Mouse (Mus musculus): ENCODE results near the gene Hist1h1a. TPM values are rescaled to one million over a fixed set of nuclear protein-coding genes. Genes with fewer than 3 reads are reported as not detected.
"Not testable (repeated sequence)": the region's sequence is repeated elsewhere in the genome, so short reads cannot be mapped to it uniquely, and the experiment has no call there.

Hist1h1a gene
- polyA plus RNA-seq, 1 experiment, result not detected

GRCm38 (mm10) chr13:23740910-23741309, 22.6 kb upstream of the Hist1h1a start:
- 70% methylated on average over 5 of the region's 5 CpGs for WGBS
- Histone ChIP-seq H3K27ac (ENCODE audit: insufficient read depth, low read depth, low read length) (no peak overlapping the region), H3K4me1 (ENCODE audit: control insufficient read depth, insufficient read depth, low read length) (peaks cover 5% of the 10 kb centered on the region), H3K4me3 (ENCODE audit: insufficient read depth, low read depth, low read length) (no peak overlapping the region)
- TF ChIP-seq CTCF (IDR thresholded peaks at IDR 0.05; ENCODE audit: insufficient read depth, low read depth, low read length), result no peak
- TF ChIP-seq POLR2A (IDR thresholded peaks at IDR 0.05; ENCODE audit: insufficient read depth, low read depth, low read length), result no peak

- Histone ChIP-seq H3K4me1 (ENCODE audit: control insufficient read depth, insufficient read depth, low read length) (peaks cover 8% of the 10 kb centered on the region), H3K4me3 (ENCODE audit: insufficient read depth, low read depth, low read length) (no peak overlapping the region), H3K27ac (ENCODE audit: insufficient read depth, low read depth, low read length) (no peak overlapping the region)
- no peak for TF ChIP-seq CTCF (IDR thresholded peaks at IDR 0.05; ENCODE audit: insufficient read depth, low read depth, low read length)
- no peak for TF ChIP-seq POLR2A (IDR thresholded peaks at IDR 0.05; ENCODE audit: insufficient read depth, low read depth, low read length)
Observed at GRCm38 (mm10) chr13:23742007-23742406, 21.5 kb upstream of the Hist1h1a start.

- 82% methylated on average over 5 of the region's 5 CpGs for WGBS
- H3K27ac ChIP-seq (ENCODE audit: insufficient read depth, low read depth, low read length), result no peak overlapping the region
- TF ChIP-seq POLR2A (IDR thresholded peaks at IDR 0.05; ENCODE audit: insufficient read depth, low read depth, low read length), result no peak
- no peak for TF ChIP-seq CTCF (IDR thresholded peaks at IDR 0.05; ENCODE audit: insufficient read depth, low read depth, low read length)
Observed at GRCm38 (mm10) chr13:23743215-23743614, 20.3 kb upstream of the Hist1h1a start.

DNA sequence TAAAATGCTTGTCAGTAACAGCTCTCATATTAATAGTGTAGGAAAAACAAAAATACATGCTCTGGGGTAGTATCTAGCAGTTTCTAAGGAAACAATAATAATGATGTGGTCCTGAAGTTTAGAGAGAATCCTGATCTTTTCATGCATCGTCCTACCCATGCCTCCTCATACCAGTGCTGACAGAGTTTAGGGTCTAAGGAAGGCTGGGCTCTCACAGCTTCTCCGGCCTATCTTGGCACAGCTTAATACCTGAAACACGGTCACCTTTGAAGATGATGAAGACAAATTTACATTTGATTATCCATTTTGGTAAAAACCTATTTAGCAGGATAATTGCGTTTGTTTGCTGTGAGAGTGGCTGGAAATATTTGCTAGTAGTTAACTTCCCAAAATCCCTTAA, 19.5 kb upstream of the Hist1h1a start:
- 29% methylated on average over 4 of the region's 4 CpGs for WGBS
- H3K4me3 ChIP-seq (ENCODE audit: insufficient read depth, low read depth, low read length), result no peak overlapping the region
- TF ChIP-seq POLR2A (IDR thresholded peaks at IDR 0.05; ENCODE audit: insufficient read depth, low read depth, low read length), result no peak
- no peak for TF ChIP-seq CTCF (IDR thresholded peaks at IDR 0.05; ENCODE audit: insufficient read depth, low read depth, low read length)
- peaks cover 9% of the 10 kb centered on the region for H3K4me1 ChIP-seq (ENCODE audit: control insufficient read depth, insufficient read depth, low read length)
- H3K27ac ChIP-seq (ENCODE audit: insufficient read depth, low read depth, low read length), result no peak overlapping the region

More at GRCm38 (mm10) chr13:23743215-23743614, 20.3 kb upstream of the Hist1h1a start:
- peaks cover 9% of the 10 kb centered on the region for H3K4me1 ChIP-seq (ENCODE audit: control insufficient read depth, insufficient read depth, low read length)
- no peak overlapping the region for H3K4me3 ChIP-seq (ENCODE audit: insufficient read depth, low read depth, low read length)

DNA sequence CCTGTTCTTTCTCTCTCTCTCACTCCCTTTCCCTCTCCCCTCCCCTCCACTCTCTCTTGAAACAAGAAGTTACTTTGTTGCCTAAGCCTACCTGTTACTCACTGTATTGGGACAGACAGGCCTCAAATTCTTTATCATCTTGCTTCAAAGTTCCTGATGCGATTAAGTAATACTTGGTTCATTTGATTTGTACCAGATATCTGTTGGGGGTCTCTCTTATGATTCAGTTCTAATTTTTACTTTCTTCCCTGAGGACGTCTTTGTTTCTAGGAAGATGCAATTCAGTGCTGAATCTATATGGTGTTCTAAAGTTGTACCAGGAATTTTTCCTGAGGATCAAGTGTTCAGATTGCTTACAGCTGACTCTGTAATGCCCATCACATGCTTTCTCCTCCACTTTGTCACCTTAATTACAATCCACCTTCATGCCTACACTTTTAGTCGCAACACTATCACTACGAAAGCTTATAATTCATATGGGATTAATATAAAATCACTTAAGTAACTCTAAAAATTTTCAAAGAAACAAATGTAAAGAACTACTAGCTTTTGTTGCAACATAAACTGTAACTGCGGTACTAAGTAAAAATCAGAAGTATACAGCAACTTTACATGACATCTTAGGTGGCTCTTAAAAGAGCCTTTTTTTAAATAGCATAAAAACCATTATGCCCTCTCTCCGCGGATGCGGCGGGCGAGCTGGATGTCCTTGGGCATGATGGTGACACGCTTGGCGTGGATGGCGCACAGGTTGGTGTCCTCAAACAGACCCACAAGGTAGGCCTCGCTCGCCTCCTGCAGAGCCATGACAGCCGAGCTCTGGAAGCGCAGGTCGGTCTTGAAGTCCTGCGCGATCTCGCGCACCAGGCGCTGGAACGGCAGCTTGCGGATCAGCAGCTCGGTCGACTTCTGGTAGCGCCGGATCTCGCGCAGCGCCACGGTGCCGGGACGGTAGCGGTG, 18.8 kb upstream of the Hist1h1a start:
- Histone ChIP-seq H3K4me3 (ENCODE audit: insufficient read depth, low read depth, low read length) (no peak overlapping the region; the same call in 1 of the 2 replicates), H3K27ac (ENCODE audit: insufficient read depth, low read depth, low read length) (no peak overlapping the region), H3K4me1 (ENCODE audit: control insufficient read depth, insufficient read depth, low read length) (peaks cover 9% of the 10 kb centered on the region)
- no peak for TF ChIP-seq CTCF (IDR thresholded peaks at IDR 0.05; ENCODE audit: insufficient read depth, low read depth, low read length)
- TF ChIP-seq POLR2A (IDR thresholded peaks at IDR 0.05; ENCODE audit: insufficient read depth, low read depth, low read length), result no peak
- WGBS, result 6% methylated on average over 19 of the region's 36 CpGs

- H3K4me1 ChIP-seq (ENCODE audit: control insufficient read depth, insufficient read depth, low read length), result peaks cover 9% of the 10 kb centered on the region
- H3K27ac ChIP-seq (ENCODE audit: insufficient read depth, low read depth, low read length), result peak within 1 kb of the TSS; percentile 99
- under 1% methylated on average over 28 of the region's 28 CpGs for WGBS
- no peak for TF ChIP-seq POLR2A (IDR thresholded peaks at IDR 0.05; ENCODE audit: insufficient read depth, low read depth, low read length)
- TF ChIP-seq CTCF (IDR thresholded peaks at IDR 0.05; ENCODE audit: insufficient read depth, low read depth, low read length), result no peak
- peak within 1 kb of the TSS; percentile 73 for H3K4me3 ChIP-seq (ENCODE audit: insufficient read depth, low read depth, low read length)
Observed at GRCm38 (mm10) chr13:23745381-23746161, 17.9 kb upstream of the Hist1h1a start, which contains the start of gene Hist1h3c. TSS of gene Hist1h3c (minus strand) at chr13:23745602.

GRCm38 (mm10) chr13:23746201-23747080, 17.0 kb upstream of the Hist1h1a start, which contains the start of gene Hist1h2bb:
TSS of gene Hist1h2bb (plus strand) at chr13:23746734.
- H3K4me1 ChIP-seq (ENCODE audit: control insufficient read depth, insufficient read depth, low read length), result not testable (repeated sequence)
- under 1% methylated on average over 42 of the region's 58 CpGs for WGBS
- H3K4me3 ChIP-seq (ENCODE audit: insufficient read depth, low read depth, low read length), result peak within 1 kb of the TSS; percentile 73
- H3K27ac ChIP-seq (ENCODE audit: insufficient read depth, low read depth, low read length), result peak within 1 kb of the TSS; percentile 99

Measured in olfactory bulb, adult 2 months (tissue).